Mouse (Mus musculus) small intestine, adult 2 months (tissue): Measurements from ENCODE around the gene Gm21149.
"Not testable (repeated sequence)": the region's sequence is repeated elsewhere in the genome, so short reads cannot be mapped to it uniquely, and the experiment has no call there.

Source experiments
- CTCF ChIP-seq: fragments of 200-500 bp; IDR thresholded peaks from 2 replicates; pipeline ENCODE4 v1.5.1; 2012; ENCODE audit warnings: low read depth, mild to moderate bottlenecking, control low read depth, inconsistent platforms, low read length, moderate library complexity, mixed read lengths; ENCODE audit not compliant: insufficient replicate concordance, insufficient read length; ENCODE audit errors: extremely low read depth
- POLR2A ChIP-seq: fragments of 200-500 bp; IDR thresholded peaks from 2 replicates; pipeline ENCODE4 v1.6.1; 2012; ENCODE audit warnings: low read depth, mild to moderate bottlenecking, control low read depth, inconsistent platforms, low read length, moderate library complexity

GRCm38 (mm10) chr5:15482815-15483214, 6.5 kb upstream of the Gm21149 start:
- not testable (repeated sequence) for TF ChIP-seq CTCF, POLR2A
